Mouse (Mus musculus) embryonic facial prominence, embryonic 10.5 days (tissue): ENCODE data around the gene Chad. TPM values are rescaled to one million over a fixed set of nuclear protein-coding genes. Genes with fewer than 3 reads are reported as not detected.

Experiments used
- DNase-seq: peaks from one replicate; pipeline ENCODE4 v3.0.0-alpha.2; 2017; ENCODE audit warnings: low spot score
- H3K27ac ChIP-seq: fragments of 300-500 bp; sonication (generic); replicated peaks from 2 replicates; pipeline ENCODE4 v1.5.1; 2016; ENCODE audit warnings: mild to moderate bottlenecking
- H3K27me3 ChIP-seq: fragments of 300-500 bp; sonication (generic); replicated peaks from 2 replicates; pipeline ENCODE4 v1.6.1; 2016; ENCODE audit warnings: low read depth, mild to moderate bottlenecking; ENCODE audit not compliant: poor library complexity, severe bottlenecking
- H3K36me3 ChIP-seq: fragments of 300-500 bp; sonication (generic); replicated peaks from 2 replicates; pipeline ENCODE4 v1.6.1; 2016; ENCODE audit warnings: mild to moderate bottlenecking, moderate library complexity
- H3K4me1 ChIP-seq: fragments of 300-500 bp; sonication (generic); 2 replicates; pipeline ENCODE4 v1.6.1; 2016
- H3K4me3 ChIP-seq: fragments of 300-500 bp; sonication (generic); 2 replicates; pipeline ENCODE4 v1.5.1; 2016; ENCODE audit warnings: mild to moderate bottlenecking, moderate library complexity
- H3K9me3 ChIP-seq: fragments of 300-500 bp; sonication (generic); 2 replicates; pipeline ENCODE4 v1.6.1; 2016; ENCODE audit warnings: mild to moderate bottlenecking
- WGBS: fragments of 180-500 bp; shearing (Covaris S2); methylation state at CpG from one replicate; pipeline ENCODE4 v1.1.7; 2016; 5-methylcytosine and 5-hydroxymethylcytosine counted together
- polyA plus RNA-seq: library from polyadenylated mRNA; unstranded; fragments of >200 nt; fragmentation: Nextera tagmentation; extraction: Ambion mirVana; gene quantifications from 2 replicates; pipeline ENCODE4 v1.2.1, GENCODE M21; 2016

Gene Chad
- polyA plus RNA-seq, 1 experiment from 2014 or later: 0.11 TPM

DNA sequence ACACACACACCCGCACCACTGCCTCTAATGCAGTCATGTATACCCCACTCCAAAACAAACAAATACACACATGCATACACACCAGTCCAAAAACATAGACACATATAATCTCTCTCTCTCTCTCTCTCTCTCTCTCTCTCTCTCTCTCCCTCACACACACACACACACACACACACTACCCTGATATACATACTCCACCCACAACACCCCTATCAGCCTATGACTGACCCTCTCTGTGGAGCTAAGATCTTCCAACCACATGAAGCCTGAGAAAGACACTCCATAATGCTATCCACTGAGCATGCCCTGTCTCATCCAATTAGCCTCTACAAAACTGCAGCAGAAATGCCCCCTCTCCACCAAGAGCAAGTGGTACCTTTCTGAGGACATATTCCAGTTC, 7.0 kb downstream of the Chad start:
- 85% methylated on average over 1 of the region's 1 CpGs for WGBS
- H3K36me3 ChIP-seq: peaks cover 48% of the 10 kb centered on the region
- H3K4me1 ChIP-seq: no peaks in the 10 kb centered on the region

DNA sequence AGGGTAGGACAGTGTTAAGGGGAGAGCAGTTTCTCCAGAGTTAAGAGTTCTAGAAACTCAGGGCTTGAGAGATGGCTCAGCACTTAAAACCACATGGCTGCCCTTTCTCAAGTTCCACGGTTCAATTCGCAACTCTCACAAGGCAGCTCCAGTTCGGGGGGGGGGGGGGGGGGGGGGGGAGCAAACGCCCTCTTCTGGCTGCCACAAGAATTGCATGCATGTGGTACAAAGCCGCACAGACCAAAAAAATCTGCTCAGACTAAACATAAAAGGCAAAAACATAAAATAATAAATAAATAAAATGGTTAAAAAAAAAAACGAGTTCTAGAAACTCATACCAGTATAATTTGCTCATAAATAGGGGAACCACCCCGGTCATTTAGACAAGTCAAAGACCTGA, 9.7 kb downstream of the Chad start:
- DNase-seq: no peak
- H3K27me3 ChIP-seq: no peaks in the 10 kb centered on the region
- WGBS: 24% methylated on average over 7 of the region's 7 CpGs
- peaks cover 28% of the 10 kb centered on the region for H3K36me3 ChIP-seq
- no peak overlapping the region for H3K4me3 ChIP-seq
- H3K27ac ChIP-seq: no peak overlapping the region
- H3K9me3 ChIP-seq: no peaks in the 10 kb centered on the region
- H3K4me1 ChIP-seq: peaks cover 5% of the 10 kb centered on the region; the same call in 1 of the 2 replicates

More for the DNA sequence above, 7.0 kb downstream of the Chad start:
- Histone ChIP-seq H3K4me3 (no peak overlapping the region), H3K9me3 (no peaks in the 10 kb centered on the region), H3K27ac (no peak overlapping the region), H3K27me3 (peaks cover 17% of the 10 kb centered on the region)
- no peak for DNase-seq

- no peaks in the 10 kb centered on the region for H3K9me3 ChIP-seq
- H3K4me3 ChIP-seq: no peak overlapping the region
- no peak for DNase-seq
- H3K27ac ChIP-seq: no peak overlapping the region
- WGBS: 81% methylated on average over 2 of the region's 2 CpGs
- peaks cover 23% of the 10 kb centered on the region for H3K36me3 ChIP-seq
- no peaks in the 10 kb centered on the region for H3K27me3 ChIP-seq
- peaks cover 5% of the 10 kb centered on the region; the same call in 1 of the 2 replicates for H3K4me1 ChIP-seq
These were observed 10.2 kb downstream of the Chad start for GRCm38 (mm10) chr11:94575036-94575435.

GRCm38 (mm10) chr11:94576361-94576760, 11.5 kb downstream of the Chad start:
- H3K36me3 ChIP-seq: peaks cover 10% of the 10 kb centered on the region; the same call in 1 of the 2 replicates
- no peak for DNase-seq
- H3K27ac ChIP-seq: no peak overlapping the region
- H3K27me3 ChIP-seq: no peaks in the 10 kb centered on the region
- H3K4me1 ChIP-seq: peaks cover 5% of the 10 kb centered on the region; the same call in 1 of the 2 replicates
- no peaks in the 10 kb centered on the region for H3K9me3 ChIP-seq
- WGBS: 93% methylated on average over 9 of the region's 9 CpGs
- no peak overlapping the region for H3K4me3 ChIP-seq

DNA sequence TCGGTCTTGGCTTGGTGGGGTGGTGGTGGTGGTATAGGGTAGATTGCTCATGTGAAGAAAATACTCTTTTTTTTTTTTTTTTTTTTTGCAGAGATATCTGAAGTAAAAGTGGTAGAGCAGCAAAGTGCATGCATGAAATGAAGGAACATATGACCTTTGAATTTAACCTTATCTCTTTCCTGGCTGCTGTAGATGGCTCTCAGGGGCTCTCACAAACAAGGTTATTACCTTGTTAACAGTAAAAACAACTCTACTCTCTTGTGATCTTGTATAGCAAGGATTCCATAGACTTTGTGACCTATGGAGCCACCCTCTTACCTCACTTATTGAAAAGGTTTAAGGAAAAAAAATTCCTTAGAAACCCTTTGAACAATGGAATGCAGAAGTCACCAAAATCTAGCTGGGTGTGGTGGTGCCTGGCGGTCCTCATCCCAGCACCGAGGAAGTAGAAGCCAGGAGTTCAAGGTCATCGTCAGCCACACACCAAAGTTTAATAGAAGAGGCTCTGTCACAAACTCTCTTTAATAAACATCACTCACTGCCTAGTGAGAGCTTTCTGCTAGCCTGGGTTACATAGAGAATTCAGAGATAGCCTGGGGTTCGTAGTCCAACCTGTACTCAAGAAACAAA, 15.4 kb downstream of the Chad start:
- H3K27me3 ChIP-seq: no peaks in the 10 kb centered on the region
- H3K36me3 ChIP-seq: peaks cover 16% of the 10 kb centered on the region
- no peaks in the 10 kb centered on the region for H3K9me3 ChIP-seq
- 87% methylated on average over 5 of the region's 5 CpGs for WGBS
- no peak overlapping the region for H3K27ac ChIP-seq
- no peak overlapping the region for H3K4me3 ChIP-seq
- DNase-seq: no peak
- H3K4me1 ChIP-seq: peaks cover 5% of the 10 kb centered on the region; the same call in 1 of the 2 replicates

DNA sequence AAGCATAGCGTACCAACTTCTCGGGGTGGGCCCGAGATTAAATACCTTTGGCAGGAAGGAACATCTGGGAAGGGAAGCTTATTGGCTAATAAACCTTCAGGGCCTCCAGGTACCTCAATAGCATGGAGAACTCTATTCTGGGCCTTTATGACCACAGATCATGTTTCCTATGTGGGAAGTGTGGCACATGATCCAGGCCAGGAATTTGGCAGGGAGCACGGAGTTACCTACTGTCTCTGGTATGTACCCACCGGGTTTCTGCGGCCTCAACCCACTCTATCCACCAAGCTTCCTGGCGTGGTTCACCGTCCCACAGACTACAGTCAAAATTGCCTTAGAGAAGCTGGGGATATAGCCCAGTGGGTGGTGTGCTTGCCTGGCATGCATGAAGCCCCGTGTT, 20.2 kb downstream of the Chad start:
- DNase-seq: no peak
- 94% methylated on average over 9 of the region's 9 CpGs for WGBS
- no peaks in the 10 kb centered on the region for H3K9me3 ChIP-seq

DNA sequence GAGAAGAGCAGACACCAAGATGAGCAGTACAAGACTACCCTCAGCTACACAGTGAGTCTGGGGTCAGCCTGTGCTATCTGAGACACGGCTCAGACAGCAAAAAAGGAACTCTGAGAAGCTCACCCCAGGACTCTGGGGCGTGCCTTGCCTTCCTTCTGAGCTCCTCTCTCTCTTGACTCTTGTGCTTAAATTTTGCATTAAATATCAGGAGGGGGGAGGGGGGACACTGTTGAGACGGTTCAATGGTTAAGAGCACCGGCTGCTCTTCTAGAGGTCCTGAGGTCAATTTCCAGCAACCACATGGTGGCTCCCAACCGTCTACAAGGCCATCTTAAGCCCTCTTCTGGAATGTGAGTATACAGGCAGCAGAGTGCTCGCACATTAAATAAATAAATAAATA, 22.7 kb downstream of the Chad start:
- Histone ChIP-seq H3K4me1 (peaks cover 27% of the 10 kb centered on the region), H3K27me3 (no peaks in the 10 kb centered on the region), H3K27ac (no peak overlapping the region), H3K36me3 (peaks cover 8% of the 10 kb centered on the region), H3K4me3 (no peak overlapping the region), H3K9me3 (no peaks in the 10 kb centered on the region)
- 74% methylated on average over 6 of the region's 6 CpGs for WGBS
- no peak for DNase-seq

More for the DNA sequence above, 20.2 kb downstream of the Chad start:
- H3K27ac ChIP-seq: no peak overlapping the region
- no peaks in the 10 kb centered on the region for H3K27me3 ChIP-seq
- H3K4me3 ChIP-seq: no peak overlapping the region
- peaks cover 5% of the 10 kb centered on the region for H3K36me3 ChIP-seq
- peaks cover 6% of the 10 kb centered on the region for H3K4me1 ChIP-seq

DNA sequence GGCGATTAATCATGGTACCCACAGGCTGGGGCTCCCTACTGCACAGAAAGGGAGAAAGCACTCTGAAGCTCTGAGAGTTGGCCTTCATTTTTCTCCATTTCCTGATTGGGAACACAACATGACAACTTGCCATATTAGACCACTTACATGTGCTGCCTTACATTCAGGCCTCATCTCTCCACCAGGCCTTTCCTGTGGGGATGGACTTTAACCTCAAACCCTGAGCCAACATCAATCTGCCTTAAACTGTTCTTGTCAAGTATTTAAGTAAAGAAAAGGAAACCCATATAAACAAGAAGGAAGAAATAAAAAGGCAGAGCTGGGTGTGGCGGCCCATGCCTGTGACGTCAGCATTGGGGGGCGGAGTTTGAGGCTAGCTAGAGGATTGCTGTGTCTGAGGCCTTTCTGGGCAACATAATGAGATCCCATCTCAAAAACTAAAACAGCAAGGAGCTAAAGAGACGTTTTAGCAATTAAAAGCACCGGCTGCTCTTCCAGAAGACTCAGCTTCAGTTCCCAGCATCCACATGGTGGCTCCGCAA, 31.5 kb downstream of the Chad start:
- Histone ChIP-seq H3K9me3 (no peaks in the 10 kb centered on the region), H3K4me1 (peaks cover 35% of the 10 kb centered on the region), H3K27me3 (0 out of 2 replicates have a peak, but pooled peaks cover 7% of the 10 kb centered on the region), H3K36me3 (peaks cover 29% of the 10 kb centered on the region), H3K4me3 (no peak overlapping the region), H3K27ac (no peak overlapping the region)
- 72% methylated on average over 7 of the region's 7 CpGs for WGBS
- DNase-seq: no peak

DNA sequence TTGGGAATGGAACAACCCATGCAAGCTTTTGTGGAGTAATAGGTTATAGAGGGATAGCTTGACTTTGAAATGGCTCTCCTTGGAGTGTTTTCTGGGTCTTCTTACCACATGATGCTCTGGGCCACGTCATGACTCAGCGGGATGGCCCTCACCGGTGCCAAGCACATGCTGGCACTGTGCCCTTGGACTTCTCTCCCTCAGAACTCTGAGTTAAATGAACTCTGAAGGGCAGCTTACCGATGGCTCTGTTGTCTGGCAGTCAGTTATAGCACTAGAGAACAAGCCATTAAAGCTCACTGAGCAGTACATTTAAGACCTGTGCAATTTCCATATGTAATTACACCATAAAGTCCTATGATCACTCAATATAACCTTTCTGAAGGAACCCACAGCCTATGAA, 32.5 kb downstream of the Chad start:
- peaks cover 34% of the 10 kb centered on the region for H3K4me1 ChIP-seq
- H3K9me3 ChIP-seq: no peaks in the 10 kb centered on the region
- H3K27me3 ChIP-seq: 0 out of 2 replicates have a peak, but pooled peaks cover 9% of the 10 kb centered on the region
- no peak for DNase-seq
- 95% methylated on average over 4 of the region's 4 CpGs for WGBS
- H3K27ac ChIP-seq: no peak overlapping the region
- H3K4me3 ChIP-seq: no peak overlapping the region
- H3K36me3 ChIP-seq: peaks cover 27% of the 10 kb centered on the region

DNA sequence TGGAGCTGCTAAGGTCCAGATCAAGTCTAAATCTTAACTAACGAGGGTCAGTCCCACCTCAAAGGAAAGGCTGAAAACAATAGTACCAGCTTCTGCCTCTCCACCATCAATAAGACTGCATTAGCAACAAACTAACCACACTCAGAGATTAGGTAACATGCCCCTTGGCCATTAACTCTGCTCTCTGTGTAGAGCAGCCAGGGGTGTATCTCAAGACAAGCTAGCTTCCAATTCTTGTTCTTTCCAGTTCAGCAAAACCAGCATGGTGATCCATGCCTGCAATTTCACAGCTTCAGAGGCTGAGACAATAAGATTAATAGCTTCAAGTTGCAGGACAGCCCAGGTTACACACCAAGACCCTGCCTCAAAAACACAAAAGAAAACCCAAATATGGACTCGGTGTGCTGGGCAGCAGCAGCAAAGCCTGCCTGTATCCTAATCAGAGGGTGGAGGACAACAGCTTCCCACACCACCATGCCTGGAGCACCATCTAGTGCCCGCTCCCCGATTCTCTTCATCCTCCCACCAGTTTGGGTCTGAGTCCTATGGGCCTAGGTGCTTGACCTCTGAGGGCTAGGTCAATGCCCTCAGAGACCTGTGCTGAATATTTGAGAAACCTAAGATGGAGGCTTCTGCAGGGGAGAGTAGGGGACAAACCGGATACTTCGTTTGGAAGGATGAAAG, 33.7 kb downstream of the Chad start:
- H3K4me1 ChIP-seq: peaks cover 32% of the 10 kb centered on the region
- peaks cover 26% of the 10 kb centered on the region for H3K36me3 ChIP-seq
- 55% methylated on average over 6 of the region's 6 CpGs for WGBS
- DNase-seq: no peak
- H3K4me3 ChIP-seq: no peak overlapping the region
- H3K27ac ChIP-seq: 0 out of 2 replicates have a peak overlapping the region, but pooled peaks have one; percentile 24
- H3K9me3 ChIP-seq: no peaks in the 10 kb centered on the region
- H3K27me3 ChIP-seq: peaks cover 18% of the 10 kb centered on the region

DNA sequence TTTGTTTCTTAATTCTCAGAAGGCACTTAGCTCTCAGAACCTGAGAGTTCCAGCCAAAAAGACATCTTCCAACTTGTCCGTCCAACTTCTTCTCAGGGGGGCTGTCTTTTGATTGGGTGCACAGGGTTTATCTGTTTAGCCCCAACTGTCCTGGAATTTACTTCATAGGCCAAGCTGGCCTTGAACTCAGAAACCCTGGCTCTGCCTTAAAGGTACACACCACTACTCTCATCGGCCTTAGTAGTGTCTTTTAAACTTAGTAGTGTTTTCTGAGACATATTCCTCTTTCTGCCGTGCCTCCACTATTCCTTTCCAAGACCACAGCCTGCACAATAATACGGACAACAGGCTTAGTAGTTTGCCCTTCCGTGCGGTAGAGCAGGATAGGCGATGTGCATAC, 35.6 kb downstream of the Chad start:
- H3K36me3 ChIP-seq: peaks cover 18% of the 10 kb centered on the region
- H3K9me3 ChIP-seq: no peaks in the 10 kb centered on the region
- whole genome bisulfite sequencing: 89% methylated on average over 7 of the region's 7 CpGs
- no peak for DNase-seq
- no peak overlapping the region for H3K27ac ChIP-seq
- H3K4me1 ChIP-seq: peaks cover 32% of the 10 kb centered on the region
- peak overlapping the region; percentile 61 for H3K4me3 ChIP-seq
- H3K27me3 ChIP-seq: peaks cover 18% of the 10 kb centered on the region

DNA sequence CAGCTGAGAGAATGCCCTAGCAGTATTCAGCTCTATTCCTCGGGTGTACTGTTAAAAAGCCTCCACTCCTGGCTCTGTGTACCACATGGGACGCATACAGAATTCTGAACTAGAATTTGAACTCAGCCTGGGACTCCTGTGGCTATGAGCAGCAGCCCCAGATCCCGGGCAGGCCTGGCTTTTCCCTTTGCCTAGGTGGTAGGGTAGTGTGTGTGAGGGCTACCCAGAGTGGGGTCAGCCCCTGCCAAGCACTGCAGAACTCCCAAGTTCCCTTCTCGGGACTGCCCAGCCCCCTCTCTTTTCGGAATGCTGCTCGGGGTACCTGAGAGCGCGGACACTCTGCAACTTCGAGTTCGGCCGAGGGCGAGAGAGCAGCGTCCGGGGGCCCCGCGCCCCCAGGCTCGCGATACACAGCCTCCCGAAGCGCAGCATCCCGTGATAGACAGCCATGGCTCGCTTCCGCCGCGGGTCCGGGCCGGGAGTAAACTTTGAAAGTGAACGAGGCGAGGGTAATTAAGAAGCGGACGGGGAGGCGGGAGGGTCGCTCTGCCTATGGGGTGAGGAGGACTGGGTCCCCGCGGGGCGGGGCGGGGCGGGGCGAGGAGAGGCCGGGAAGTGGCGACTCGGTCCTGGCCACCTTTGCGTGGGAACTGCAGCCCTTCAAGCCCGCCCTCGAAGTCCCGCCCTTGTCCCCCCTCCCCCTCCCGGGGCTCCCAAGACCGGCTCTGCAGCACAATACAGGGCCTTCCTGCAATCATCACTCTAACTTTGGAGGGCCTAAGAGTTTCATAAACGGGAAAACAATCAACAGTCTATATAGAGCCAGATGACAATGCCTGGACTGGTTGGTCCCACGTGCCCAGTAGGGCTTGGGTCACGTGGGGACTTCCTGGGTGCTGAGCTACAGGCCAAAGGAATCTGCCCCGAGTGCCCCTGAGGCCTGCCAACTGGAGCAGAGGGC, 36.8 kb downstream of the Chad start, which contains the start of gene Acsf2:
TSS of gene Acsf2 (minus strand) at position 551 of the 961 bp plus-strand sequence.
- H3K4me1 ChIP-seq: peaks cover 32% of the 10 kb centered on the region
- H3K9me3 ChIP-seq: no peaks in the 10 kb centered on the region
- peak within 1 kb of the TSS; percentile 83 for H3K27ac ChIP-seq
- peaks cover 14% of the 10 kb centered on the region for H3K36me3 ChIP-seq
- peak; percentile 96 for DNase-seq
- WGBS: 2% methylated on average over 52 of the region's 52 CpGs
- H3K27me3 ChIP-seq: peaks cover 18% of the 10 kb centered on the region
- H3K4me3 ChIP-seq: peak within 1 kb of the TSS; percentile 61
